Mouse (Mus musculus): ENCODE data around the gene Fam169b. TPM values are rescaled to one million over a fixed set of nuclear protein-coding genes. Genes with fewer than 3 reads are reported as not detected.

Fam169b gene
- total and polyA plus RNA-seq, 3 experiments: 0.07 TPM; not detected in 2

Other genes with a start within 250 kb of the Fam169b start
- not detected for gene Pgpep1l, start 9.6 kb upstream of the Fam169b start, total RNA-seq (2021)
- gene Pgpep1l, start 9.6 kb upstream of the Fam169b start, polyA plus RNA-seq (2012; rRNA removed): not detected in 2 replicates

Data from adrenal gland, adult 2 months (tissue).